ENCODE assay signal across 8 mouse cellular contexts in the genomic region with DNA sequence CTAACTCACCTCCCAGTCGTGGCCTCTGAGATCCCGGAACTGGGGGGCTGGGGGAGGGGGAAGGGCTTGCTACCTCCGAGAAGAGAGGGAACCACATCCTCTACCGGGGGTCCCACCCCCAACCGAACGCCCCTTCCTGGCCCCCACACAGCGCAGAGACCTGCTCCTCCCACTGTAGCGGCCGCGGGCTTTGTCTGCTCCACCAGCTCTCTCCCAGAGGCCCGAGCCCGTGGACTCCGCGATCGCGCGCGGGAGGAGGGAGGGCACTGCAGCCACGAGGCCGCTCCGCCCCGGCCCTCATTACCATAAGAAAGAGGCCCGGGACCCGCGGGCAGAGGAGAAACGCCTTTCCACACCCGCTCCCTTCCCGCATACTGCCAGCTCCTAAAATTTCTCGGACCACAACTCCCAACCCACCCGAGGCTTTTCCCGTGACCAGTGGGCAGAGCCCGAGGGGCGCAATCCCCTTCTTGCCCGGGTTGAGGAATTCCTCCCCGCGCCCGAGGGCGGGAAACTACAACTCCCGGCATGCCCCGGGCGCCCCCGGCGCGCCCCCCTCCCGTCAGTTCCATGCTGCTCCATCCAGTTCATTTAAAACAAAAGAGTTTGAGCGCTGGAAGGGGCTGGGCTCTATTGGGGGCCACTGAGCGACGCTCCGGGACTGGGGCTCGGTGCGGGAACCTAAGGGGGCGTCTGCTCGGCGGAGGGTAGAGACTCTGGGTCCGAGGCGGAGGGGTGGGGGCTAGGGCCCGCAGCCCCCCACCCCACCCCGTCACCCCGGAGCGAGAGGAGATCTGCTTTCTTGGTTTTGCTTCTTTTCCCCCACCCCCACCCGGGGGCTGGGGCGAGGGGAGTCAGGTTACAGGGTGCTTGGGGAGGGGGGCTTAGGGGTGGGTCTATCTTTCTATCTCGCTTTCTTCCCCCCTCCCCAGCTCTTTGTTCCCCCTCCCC. TPM values are rescaled to one million over a fixed set of nuclear protein-coding genes. Genes with fewer than 3 reads are reported as not detected.
DNase-seq lines count a peak whose midpoint lies in the region; ATAC-seq lines count a peak whose summit lies in the region.

No protein-coding gene starts in this region.

- peak; percentile 73 for DNase-seq in WW6 (ENCODE audit: low read depth, low spot score)
- peak; percentile 67 to 69 for DNase-seq in gastrocnemius, adult 8-10 months (ENCODE audit: low spot score in 2 of 2)
- peak; percentile 86 for DNase-seq in induced T-regulatory cell, adult 2 months (ENCODE audit: low read depth)
- peak; percentile 83 to 92 for DNase-seq in left cerebral cortex, postnatal 10 days (ENCODE audit: extremely low spot score in 1 of 2, low spot score in 2 of 2)
- peak; percentile 86 for DNase-seq in right cerebral cortex, postnatal 14 days
- DNase-seq in urinary bladder, postnatal 36 days (ENCODE audit: low spot score in 2 of 2), result peak; percentile 87

- intact Hi-C loops in left cerebral cortex, postnatal 10 days (cut with DNase I), result no loop called here

- ATAC-seq in common myeloid progenitor, adult 5-6 weeks (replicated peaks; ENCODE audit: low read depth, poor library complexity, severe bottlenecking), result peak; percentile 68
- peak; percentile 63 for ATAC-seq in megakaryocyte progenitor cell, adult 5-6 weeks (replicated peaks; ENCODE audit: poor library complexity)

RNA-seq across cellular contexts. Expression of a gene that starts 0.6 kb away (rescaled TPM):
- total RNA-seq in common myeloid progenitor, adult 5-6 weeks (2017), result 7.2 and 9.6 TPM in 2 replicates
- total RNA-seq in gastrocnemius, adult 8-10 months (2022), result under 1 TPM; 0.07 to 0.31 (median 0.15) TPM
- total RNA-seq in left cerebral cortex, postnatal 10 days (2021), result 10 to 100 TPM in 1 of 2 experiments, 1 to 10 TPM in 1; 6.9 to 10.7 TPM
- 3.8 and 3.9 TPM in 2 replicates for total RNA-seq in megakaryocyte progenitor cell, adult 5-6 weeks (2015)
- 1.7 and 2.8 TPM in 2 replicates for total RNA-seq in megakaryocyte progenitor cell, adult 5-6 weeks (2017)

RNA-seq across cellular contexts. Expression of a gene that starts 16.5 kb away (rescaled TPM):
- not detected in 2 replicates for total RNA-seq in common myeloid progenitor, adult 5-6 weeks (2017)
- total RNA-seq in gastrocnemius, adult 8-10 months (2022), result not detected
- total RNA-seq in left cerebral cortex, postnatal 10 days (2021), result not detected
- total RNA-seq in megakaryocyte progenitor cell, adult 5-6 weeks (2015), result 0.17 TPM in 1 of 2 replicates, not detected in the other
- total RNA-seq in megakaryocyte progenitor cell, adult 5-6 weeks (2017), result 0.37 TPM in 1 of 2 replicates, not detected in the other

RNA-seq across cellular contexts. Expression of a gene that starts 21.3 kb away (rescaled TPM):
- total RNA-seq in common myeloid progenitor, adult 5-6 weeks (2017), result 47.2 and 56.0 TPM in 2 replicates
- total RNA-seq in gastrocnemius, adult 8-10 months (2022), result 10 to 100 TPM; 83.0 to 95.4 (median 86.1) TPM
- total RNA-seq in left cerebral cortex, postnatal 10 days (2021), result 100 to 1,000 TPM; 109 to 110 TPM
- total RNA-seq in megakaryocyte progenitor cell, adult 5-6 weeks (2015), result 42.4 and 46.4 TPM in 2 replicates
- 93.9 and 115 TPM in 2 replicates for total RNA-seq in megakaryocyte progenitor cell, adult 5-6 weeks (2017)

RNA-seq across cellular contexts. Expression of a gene that starts 21.9 kb away (rescaled TPM):
- 19.3 and 25.6 TPM in 2 replicates for total RNA-seq in common myeloid progenitor, adult 5-6 weeks (2017)
- total RNA-seq in gastrocnemius, adult 8-10 months (2022), result 10 to 100 TPM; 59.0 to 76.0 (median 67.8) TPM
- 10 to 100 TPM; 47.2 to 48.6 TPM for total RNA-seq in left cerebral cortex, postnatal 10 days (2021)
- total RNA-seq in megakaryocyte progenitor cell, adult 5-6 weeks (2015), result 2.3 and 2.6 TPM in 2 replicates
- 5.8 and 9.8 TPM in 2 replicates for total RNA-seq in megakaryocyte progenitor cell, adult 5-6 weeks (2017)

RNA-seq across cellular contexts. Expression of a gene that starts 21.9 kb away (rescaled TPM):
- 47.1 and 48.5 TPM in 2 replicates for total RNA-seq in common myeloid progenitor, adult 5-6 weeks (2017)
- total RNA-seq in gastrocnemius, adult 8-10 months (2022), result 100 to 1,000 TPM in 1 of 4 experiments, 10 to 100 TPM in 3; 91.9 to 112 (median 94.6) TPM
- total RNA-seq in left cerebral cortex, postnatal 10 days (2021), result 10 to 100 TPM; 78.8 to 82.6 TPM
- 42.0 and 49.7 TPM in 2 replicates for total RNA-seq in megakaryocyte progenitor cell, adult 5-6 weeks (2015)
- total RNA-seq in megakaryocyte progenitor cell, adult 5-6 weeks (2017), result 40.6 and 47.5 TPM in 2 replicates

Comparison
In these comparisons a context has a peak if more than half of its experiments do, and no peak if none do; other contexts are left out.
1. Peak in every context shown above with its lines: DNase-seq and ATAC-seq.